Mouse (Mus musculus): ENCODE measurements around the gene Polr3gl. TPM values are rescaled to one million over a fixed set of nuclear protein-coding genes. Genes with fewer than 3 reads are reported as not detected.
A peak's percentile ranks its signal among the peaks of the same experiment; 100 is the strongest.

The Polr3gl gene
- polyA plus RNA-seq (2012), result 1.1 TPM in 2 replicates

- H3K9me3 ChIP-seq (ENCODE audit: control insufficient read depth, low read length), result peaks cover 14% of the 10 kb centered on the region
- peaks cover 33% of the 10 kb centered on the region for H3K4me1 ChIP-seq (ENCODE audit: control insufficient read depth)
- peaks cover 3% of the 10 kb centered on the region for H3K36me3 ChIP-seq (ENCODE audit: control insufficient read depth)
- H3K4me3 ChIP-seq (replicated peaks), result peak within 1 kb of the TSS; percentile 87
- no peak for TF ChIP-seq TAL1 (IDR thresholded peaks at IDR 0.05; ENCODE audit: low read length)
- TF ChIP-seq GATA1 (IDR thresholded peaks at IDR 0.05; ENCODE audit: low read length), result no peak
- H3K27me3 ChIP-seq (ENCODE audit: control insufficient read depth), result peaks cover 44% of the 10 kb centered on the region
Observed at GRCm38 (mm10) chr3:96593790-96594560, at the start of gene Polr3gl. TSS of gene Polr3gl (minus strand) at chr3:96594181.

- no peak for TF ChIP-seq TAL1 (IDR thresholded peaks at IDR 0.05; ENCODE audit: low read length)
- no peak for TF ChIP-seq GATA1 (IDR thresholded peaks at IDR 0.05; ENCODE audit: low read length)
- no peaks in the 10 kb centered on the region for H3K27me3 ChIP-seq (ENCODE audit: control insufficient read depth)
- no peak overlapping the region for H3K4me3 ChIP-seq (replicated peaks)
- peaks cover 43% of the 10 kb centered on the region for H3K36me3 ChIP-seq (ENCODE audit: control insufficient read depth)
- peaks cover 31% of the 10 kb centered on the region for H3K4me1 ChIP-seq (ENCODE audit: control insufficient read depth)
- no peaks in the 10 kb centered on the region for H3K9me3 ChIP-seq (ENCODE audit: control insufficient read depth, low read length)
Observed at GRCm38 (mm10) chr3:96639219-96639618, 45.2 kb upstream of the Polr3gl start.

GRCm38 (mm10) chr3:96636448-96636847 is 42.5 kb upstream of the Polr3gl start:
- Histone ChIP-seq H3K27me3 (ENCODE audit: control insufficient read depth) (no peaks in the 10 kb centered on the region), H3K9me3 (ENCODE audit: control insufficient read depth, low read length) (no peaks in the 10 kb centered on the region), H3K36me3 (ENCODE audit: control insufficient read depth) (peaks cover 53% of the 10 kb centered on the region), H3K4me1 (ENCODE audit: control insufficient read depth) (peaks cover 42% of the 10 kb centered on the region), H3K4me3 (replicated peaks) (peak overlapping the region; percentile 83)
- TF ChIP-seq TAL1 (IDR thresholded peaks at IDR 0.05; ENCODE audit: low read length) (no peak), GATA1 (IDR thresholded peaks at IDR 0.05; ENCODE audit: low read length) (no peak)

- H3K9me3 ChIP-seq (ENCODE audit: control insufficient read depth, low read length), result no peaks in the 10 kb centered on the region
- H3K4me1 ChIP-seq (ENCODE audit: control insufficient read depth), result peaks cover 47% of the 10 kb centered on the region
- TF ChIP-seq TAL1 (IDR thresholded peaks at IDR 0.05; ENCODE audit: low read length) (no peak), GATA1 (IDR thresholded peaks at IDR 0.05; ENCODE audit: low read length) (no peak)
- no peaks in the 10 kb centered on the region for H3K27me3 ChIP-seq (ENCODE audit: control insufficient read depth)
- peak overlapping the region; percentile 83 for H3K4me3 ChIP-seq (replicated peaks)
- H3K36me3 ChIP-seq (ENCODE audit: control insufficient read depth), result peaks cover 57% of the 10 kb centered on the region
Observed at GRCm38 (mm10) chr3:96635906-96636305, 41.9 kb upstream of the Polr3gl start.

- H3K4me3 ChIP-seq (replicated peaks), result peak within 1 kb of the TSS; percentile 83
- peaks cover 59% of the 10 kb centered on the region for H3K36me3 ChIP-seq (ENCODE audit: control insufficient read depth)
- no peaks in the 10 kb centered on the region for H3K9me3 ChIP-seq (ENCODE audit: control insufficient read depth, low read length)
- TF ChIP-seq GATA1 (IDR thresholded peaks at IDR 0.05; ENCODE audit: low read length) (no peak), TAL1 (IDR thresholded peaks at IDR 0.05; ENCODE audit: low read length) (no peak)
- peaks cover 54% of the 10 kb centered on the region for H3K4me1 ChIP-seq (ENCODE audit: control insufficient read depth)
- no peaks in the 10 kb centered on the region for H3K27me3 ChIP-seq (ENCODE audit: control insufficient read depth)
Observed at GRCm38 (mm10) chr3:96634928-96635879, 41.2 kb upstream of the Polr3gl start, which contains the start of the genes Pex11b and Gm42957. TSS of gene Pex11b (plus strand) at chr3:96635376. TSS of gene Gm42957 (plus strand) at chr3:96635474.

- H3K9me3 ChIP-seq (ENCODE audit: control insufficient read depth, low read length), result no peaks in the 10 kb centered on the region
- no peaks in the 10 kb centered on the region for H3K27me3 ChIP-seq (ENCODE audit: control insufficient read depth)
- peaks cover 52% of the 10 kb centered on the region for H3K36me3 ChIP-seq (ENCODE audit: control insufficient read depth)
- no peak overlapping the region for H3K4me3 ChIP-seq (replicated peaks)
- peaks cover 55% of the 10 kb centered on the region for H3K4me1 ChIP-seq (ENCODE audit: control insufficient read depth)
- TF ChIP-seq TAL1 (IDR thresholded peaks at IDR 0.05; ENCODE audit: low read length), result no peak
- TF ChIP-seq GATA1 (IDR thresholded peaks at IDR 0.05; ENCODE audit: low read length), result no peak
Observed at GRCm38 (mm10) chr3:96634015-96634414, 40.0 kb upstream of the Polr3gl start.

- Histone ChIP-seq H3K27me3 (ENCODE audit: control insufficient read depth) (no peaks in the 10 kb centered on the region), H3K36me3 (ENCODE audit: control insufficient read depth) (peaks cover 38% of the 10 kb centered on the region), H3K9me3 (ENCODE audit: control insufficient read depth, low read length) (no peaks in the 10 kb centered on the region), H3K4me3 (replicated peaks) (no peak overlapping the region), H3K4me1 (ENCODE audit: control insufficient read depth) (peaks cover 57% of the 10 kb centered on the region)
- TF ChIP-seq TAL1 (IDR thresholded peaks at IDR 0.05; ENCODE audit: low read length) (no peak), GATA1 (IDR thresholded peaks at IDR 0.05; ENCODE audit: low read length) (no peak)
Observed at GRCm38 (mm10) chr3:96632058-96632457, 38.1 kb upstream of the Polr3gl start.

GRCm38 (mm10) chr3:96629729-96630600 is 36.0 kb upstream of the Polr3gl start, which contains the start of gene Rbm8a:
TSS of gene Rbm8a (plus strand) at chr3:96629933.
- peaks cover 36% of the 10 kb centered on the region for H3K4me1 ChIP-seq (ENCODE audit: control insufficient read depth)
- TF ChIP-seq GATA1 (IDR thresholded peaks at IDR 0.05; ENCODE audit: low read length), result no peak
- TF ChIP-seq TAL1 (IDR thresholded peaks at IDR 0.05; ENCODE audit: low read length), result no peak
- H3K27me3 ChIP-seq (ENCODE audit: control insufficient read depth), result no peaks in the 10 kb centered on the region
- H3K4me3 ChIP-seq (replicated peaks), result peak within 1 kb of the TSS; percentile 93
- H3K9me3 ChIP-seq (ENCODE audit: control insufficient read depth, low read length), result no peaks in the 10 kb centered on the region
- H3K36me3 ChIP-seq (ENCODE audit: control insufficient read depth), result peaks cover 33% of the 10 kb centered on the region
